Mouse (Mus musculus) CH12.LX (cell line): ENCODE results near the gene Ldb3.

ENCODE experiments used
- CTCF ChIP-seq, 2 experiments: IDR thresholded peaks in 1 of 2; conservative IDR thresholded peaks in 1 of 2; 2 replicates each; pipeline ENCODE4 v1.5.1; 2011 to 2012; ENCODE audit warnings: low read depth in 2 of 2, low read length in 2 of 2, improper control_type of control experiment in 1 of 2, inconsistent platforms in 1 of 2, mild to moderate bottlenecking in 1 of 2, moderate library complexity in 1 of 2
- E2F4 ChIP-seq: IDR thresholded peaks from 2 replicates; pipeline ENCODE4 v1.6.1; 2011; ENCODE audit warnings: low read depth, low read length, improper control_type of control experiment; ENCODE audit not compliant: insufficient replicate concordance

GRCm38 (mm10) chr14:34571610-34572387 is 16.7 kb downstream of the Ldb3 start:
- no peak for TF ChIP-seq CTCF (conservative IDR thresholded peaks at IDR 0.05 in 1 of 2, IDR thresholded peaks at IDR 0.05 in 1 of 2; ENCODE audit: low read depth in 2 of 2, low read length in 2 of 2)
- TF ChIP-seq E2F4, result no peak
